Mouse (Mus musculus) heart, adult 9 months (tissue): ENCODE results near the gene Tmprss9.

ENCODE experiments used
- DNase-seq, 2 experiments: peaks; one replicate each; pipeline ENCODE4 v3.0.0; 2022; ENCODE audit warnings: low spot score in 2 of 2

Gene Tmprss9

GRCm38 (mm10) chr10:80843087-80843930, 28.3 kb upstream of the Tmprss9 start:
- no peak for DNase-seq

- DNase-seq = no peak
These were observed 27.6 kb upstream of the Tmprss9 start, which contains the start of gene Lingo3 for GRCm38 (mm10) chr10:80843931-80844547. TSS of gene Lingo3 (minus strand) at chr10:80844039.

GRCm38 (mm10) chr10:80845055-80845693, 26.5 kb upstream of the Tmprss9 start:
- DNase-seq = no peak

- DNase-seq = no peak
These were observed 25.9 kb upstream of the Tmprss9 start for GRCm38 (mm10) chr10:80845732-80846131.

GRCm38 (mm10) chr10:80848571-80848970, 23.1 kb upstream of the Tmprss9 start:
- DNase-seq = no peak

- DNase-seq = peak; percentile 95 to 96
These were observed 16.5 kb upstream of the Tmprss9 start, which contains the start of the genes Lsm7 and Sppl2b for GRCm38 (mm10) chr10:80854913-80855748. TSS of gene Lsm7 (minus strand) at chr10:80855209. TSS of gene Sppl2b (plus strand) at chr10:80855275.

- no peak for DNase-seq
These were observed 15.9 kb upstream of the Tmprss9 start for GRCm38 (mm10) chr10:80855749-80856073.

GRCm38 (mm10) chr10:80856267-80856666, 15.4 kb upstream of the Tmprss9 start:
- DNase-seq = peak in 1 of 2 experiments; percentile 43

- DNase-seq = no peak
These were observed 14.7 kb upstream of the Tmprss9 start for GRCm38 (mm10) chr10:80856908-80857307.

GRCm38 (mm10) chr10:80857386-80857785, 14.3 kb upstream of the Tmprss9 start:
- DNase-seq = no peak

GRCm38 (mm10) chr10:80857848-80858247, 13.8 kb upstream of the Tmprss9 start:
- no peak for DNase-seq

- DNase-seq = no peak
These were observed 13.2 kb upstream of the Tmprss9 start for GRCm38 (mm10) chr10:80858350-80858935.

GRCm38 (mm10) chr10:80862305-80862704, 9.3 kb upstream of the Tmprss9 start:
- no peak for DNase-seq

- peak in 1 of 2 experiments; percentile 18 for DNase-seq
These were observed 7.2 kb upstream of the Tmprss9 start for GRCm38 (mm10) chr10:80864446-80864845.

- DNase-seq = no peak
These were observed 655 bp upstream of the Tmprss9 start for GRCm38 (mm10) chr10:80870993-80871392.

GRCm38 (mm10) chr10:80874035-80874434, 2.4 kb downstream of the Tmprss9 start:
- DNase-seq = no peak

GRCm38 (mm10) chr10:80876028-80876427, 4.4 kb downstream of the Tmprss9 start:
- DNase-seq = no peak

- no peak for DNase-seq
These were observed 4.9 kb downstream of the Tmprss9 start for GRCm38 (mm10) chr10:80876594-80876993.

- DNase-seq = peak in 1 of 2 experiments; percentile 34
These were observed 8.5 kb downstream of the Tmprss9 start for GRCm38 (mm10) chr10:80880131-80880641.

GRCm38 (mm10) chr10:80880901-80881300, 9.3 kb downstream of the Tmprss9 start:
- DNase-seq = no peak

- DNase-seq = peak; percentile 20 to 65
These were observed 9.7 kb downstream of the Tmprss9 start for GRCm38 (mm10) chr10:80881301-80881700.
